Mouse (Mus musculus) hindbrain, embryonic 10.5 days (tissue): ENCODE measurements around the gene Efcab6. TPM values are rescaled to one million over a fixed set of nuclear protein-coding genes. Genes with fewer than 3 reads are reported as not detected.
A peak's percentile ranks its signal among the peaks of the same experiment; 100 is the strongest.

Experiments
- DNase-seq: peaks from one replicate; pipeline ENCODE4 v3.0.0-alpha.2; 2017; ENCODE audit warnings: low spot score
- H3K27ac ChIP-seq: fragments of 300-500 bp; sonication (generic); 2 replicates; pipeline ENCODE4 v1.5.1; 2016; ENCODE audit warnings: mild to moderate bottlenecking, moderate library complexity
- H3K27me3 ChIP-seq: fragments of 300-500 bp; sonication (generic); 2 replicates; pipeline ENCODE4 v1.6.1; 2016; ENCODE audit warnings: mild to moderate bottlenecking; ENCODE audit not compliant: poor library complexity, insufficient read depth, severe bottlenecking
- H3K36me3 ChIP-seq: fragments of 300-500 bp; sonication (generic); 2 replicates; pipeline ENCODE4 v1.6.1; 2016; ENCODE audit warnings: mild to moderate bottlenecking, moderate library complexity
- H3K4me1 ChIP-seq: fragments of 300-500 bp; sonication (generic); replicated peaks from 2 replicates; pipeline ENCODE4 v1.6.1; 2016; ENCODE audit warnings: mild to moderate bottlenecking
- H3K4me3 ChIP-seq: fragments of 300-500 bp; sonication (generic); 2 replicates; pipeline ENCODE4 v1.5.1; 2016; ENCODE audit warnings: mild to moderate bottlenecking, moderate library complexity
- H3K9me3 ChIP-seq: fragments of 300-500 bp; sonication (generic); 2 replicates; pipeline ENCODE4 v1.6.1; 2016; ENCODE audit warnings: mild to moderate bottlenecking, moderate library complexity
- WGBS: fragments of 180-500 bp; shearing (Covaris S2); methylation state at CpG from one replicate; pipeline ENCODE4 v1.1.7; 2016; 5-methylcytosine and 5-hydroxymethylcytosine counted together
- polyA plus RNA-seq: library from polyadenylated mRNA; unstranded; fragments of >200 nt; fragmentation: Nextera tagmentation; extraction: Ambion mirVana; gene quantifications from 2 replicates; pipeline ENCODE4 v1.2.1, GENCODE M21; 2016

Efcab6 gene
- polyA plus RNA-seq, 1 experiment from 2014 or later = 0.22 TPM

GRCm38 (mm10) chr15:83949729-83950491, 115.3 kb downstream of the Efcab6 start:
- no peaks in the 10 kb centered on the region for H3K36me3 ChIP-seq
- H3K4me1 ChIP-seq = peaks cover 6% of the 10 kb centered on the region; the same call in 1 of the 2 replicates
- no peaks in the 10 kb centered on the region for H3K9me3 ChIP-seq
- no peak overlapping the region for H3K4me3 ChIP-seq
- H3K27me3 ChIP-seq = no peaks in the 10 kb centered on the region
- 49% methylated on average over 16 of the region's 16 CpGs for WGBS
- DNase-seq = no peak
- no peak overlapping the region for H3K27ac ChIP-seq

- Histone ChIP-seq H3K36me3 (no peaks in the 10 kb centered on the region), H3K9me3 (no peaks in the 10 kb centered on the region), H3K4me1 (peaks cover 21% of the 10 kb centered on the region; the same call in 1 of the 2 replicates), H3K4me3 (no peak overlapping the region), H3K27ac (no peak overlapping the region), H3K27me3 (no peaks in the 10 kb centered on the region)
- no peak for DNase-seq
- WGBS = 55% methylated on average over 5 of the region's 5 CpGs
These were observed 125.5 kb downstream of the Efcab6 start for GRCm38 (mm10) chr15:83939703-83940102.

GRCm38 (mm10) chr15:83938466-83938865, 126.7 kb downstream of the Efcab6 start:
- WGBS = 78% methylated on average over 2 of the region's 2 CpGs
- H3K27me3 ChIP-seq = no peaks in the 10 kb centered on the region
- peaks cover 19% of the 10 kb centered on the region; the same call in 1 of the 2 replicates for H3K4me1 ChIP-seq
- no peaks in the 10 kb centered on the region for H3K36me3 ChIP-seq
- H3K27ac ChIP-seq = peak overlapping the region; percentile 23; the same call in 1 of the 2 replicates
- H3K4me3 ChIP-seq = no peak overlapping the region
- no peaks in the 10 kb centered on the region for H3K9me3 ChIP-seq
- DNase-seq = no peak

- Histone ChIP-seq H3K9me3 (no peaks in the 10 kb centered on the region), H3K27me3 (no peaks in the 10 kb centered on the region), H3K27ac (no peak overlapping the region), H3K4me1 (peaks cover 19% of the 10 kb centered on the region; the same call in 1 of the 2 replicates), H3K4me3 (no peak overlapping the region), H3K36me3 (no peaks in the 10 kb centered on the region)
- WGBS = 90% methylated on average over 4 of the region's 4 CpGs
- no peak for DNase-seq
These were observed 128.7 kb downstream of the Efcab6 start for GRCm38 (mm10) chr15:83936506-83936905.

GRCm38 (mm10) chr15:83934816-83935215, 130.4 kb downstream of the Efcab6 start:
- H3K4me3 ChIP-seq = no peak overlapping the region
- H3K4me1 ChIP-seq = peaks cover 19% of the 10 kb centered on the region; the same call in 1 of the 2 replicates
- WGBS = 74% methylated on average over 2 of the region's 2 CpGs

GRCm38 (mm10) chr15:83925338-83925737, 139.8 kb downstream of the Efcab6 start:
- Histone ChIP-seq H3K36me3 (no peaks in the 10 kb centered on the region), H3K27ac (no peak overlapping the region), H3K4me3 (no peak overlapping the region), H3K27me3 (no peaks in the 10 kb centered on the region), H3K9me3 (no peaks in the 10 kb centered on the region), H3K4me1 (no peaks in the 10 kb centered on the region)
- WGBS = 66% methylated on average over 3 of the region's 3 CpGs
- no peak for DNase-seq

More at GRCm38 (mm10) chr15:83934816-83935215, 130.4 kb downstream of the Efcab6 start:
- no peaks in the 10 kb centered on the region for H3K36me3 ChIP-seq
- DNase-seq = no peak
- no peaks in the 10 kb centered on the region for H3K27me3 ChIP-seq
- H3K27ac ChIP-seq = no peak overlapping the region
- H3K9me3 ChIP-seq = no peaks in the 10 kb centered on the region

- Histone ChIP-seq H3K27ac (no peak overlapping the region), H3K4me1 (no peaks in the 10 kb centered on the region), H3K27me3 (no peaks in the 10 kb centered on the region), H3K4me3 (no peak overlapping the region), H3K36me3 (no peaks in the 10 kb centered on the region), H3K9me3 (no peaks in the 10 kb centered on the region)
- DNase-seq = peak; percentile 45
- 26% methylated on average over 4 of the region's 4 CpGs for WGBS
These were observed 140.5 kb downstream of the Efcab6 start for GRCm38 (mm10) chr15:83924656-83925055.

GRCm38 (mm10) chr15:83915376-83915775, 149.8 kb downstream of the Efcab6 start:
- no peak overlapping the region for H3K4me3 ChIP-seq
- WGBS = 89% methylated on average over 10 of the region's 10 CpGs
- no peak overlapping the region for H3K27ac ChIP-seq
- H3K27me3 ChIP-seq = no peaks in the 10 kb centered on the region
- H3K4me1 ChIP-seq = no peaks in the 10 kb centered on the region
- DNase-seq = no peak
- no peaks in the 10 kb centered on the region for H3K9me3 ChIP-seq
- no peaks in the 10 kb centered on the region for H3K36me3 ChIP-seq

- Histone ChIP-seq H3K27ac (no peak overlapping the region), H3K4me3 (no peak overlapping the region), H3K4me1 (no peaks in the 10 kb centered on the region), H3K9me3 (no peaks in the 10 kb centered on the region), H3K36me3 (no peaks in the 10 kb centered on the region), H3K27me3 (no peaks in the 10 kb centered on the region)
- WGBS = 87% methylated on average over 14 of the region's 14 CpGs
- DNase-seq = no peak
These were observed 152.0 kb downstream of the Efcab6 start for GRCm38 (mm10) chr15:83913028-83913714.

- Histone ChIP-seq H3K36me3 (no peaks in the 10 kb centered on the region), H3K27ac (no peak overlapping the region), H3K4me1 (peaks cover 8% of the 10 kb centered on the region; the same call in 1 of the 2 replicates), H3K9me3 (no peaks in the 10 kb centered on the region), H3K27me3 (peaks cover 7% of the 10 kb centered on the region; the same call in 1 of the 2 replicates), H3K4me3 (no peak overlapping the region)
- 93% methylated on average over 13 of the region's 13 CpGs for whole genome bisulfite sequencing
- DNase-seq = no peak
These were observed 158.7 kb downstream of the Efcab6 start for GRCm38 (mm10) chr15:83906472-83906871.

- WGBS = 57% methylated on average over 9 of the region's 9 CpGs
- H3K9me3 ChIP-seq = no peaks in the 10 kb centered on the region
- peaks cover 22% of the 10 kb centered on the region for H3K4me1 ChIP-seq
- H3K4me3 ChIP-seq = no peak overlapping the region
- peaks cover 23% of the 10 kb centered on the region for H3K27me3 ChIP-seq
- peak; percentile 26 for DNase-seq
- H3K36me3 ChIP-seq = no peaks in the 10 kb centered on the region
- no peak overlapping the region for H3K27ac ChIP-seq
These were observed 167.9 kb downstream of the Efcab6 start for GRCm38 (mm10) chr15:83897286-83897685.

- no peak overlapping the region for H3K4me3 ChIP-seq
- no peak for DNase-seq
- no peak overlapping the region for H3K27ac ChIP-seq
- 27% methylated on average over 9 of the region's 9 CpGs for WGBS
- H3K27me3 ChIP-seq = peaks cover 14% of the 10 kb centered on the region
- H3K4me1 ChIP-seq = peaks cover 22% of the 10 kb centered on the region
- no peaks in the 10 kb centered on the region for H3K36me3 ChIP-seq
- no peaks in the 10 kb centered on the region for H3K9me3 ChIP-seq
These were observed 169.2 kb downstream of the Efcab6 start for GRCm38 (mm10) chr15:83896011-83896410.

GRCm38 (mm10) chr15:83894261-83894660, 170.9 kb downstream of the Efcab6 start:
- WGBS = 87% methylated on average over 7 of the region's 7 CpGs
- no peak overlapping the region for H3K27ac ChIP-seq
- no peak for DNase-seq

More at GRCm38 (mm10) chr15:83894261-83894660, 170.9 kb downstream of the Efcab6 start:
- peaks cover 17% of the 10 kb centered on the region for H3K4me1 ChIP-seq
- H3K9me3 ChIP-seq = no peaks in the 10 kb centered on the region
- no peaks in the 10 kb centered on the region for H3K36me3 ChIP-seq
- peaks cover 14% of the 10 kb centered on the region for H3K27me3 ChIP-seq
- H3K4me3 ChIP-seq = no peak overlapping the region
